Mouse (Mus musculus) liver, embryonic 14.5 days (tissue): ENCODE results near the gene Skp1a. TPM values are rescaled to one million over a fixed set of nuclear protein-coding genes. Genes with fewer than 3 reads are reported as not detected.
A peak's percentile ranks its signal among the peaks of the same experiment; 100 is the strongest.

Experiments used
- ATAC-seq: fragments of 200-750 bp; cut with Nextera tagmentation; 2 replicates; pipeline ENCODE4 v1.8.0; 2017; ENCODE audit warnings: moderate number of reproducible peaks, mild to moderate bottlenecking, moderate library complexity; ENCODE audit not compliant: insufficient read depth
- DNase-seq, 3 experiments: peaks; one replicate each; pipeline ENCODE4 v3.0.0-alpha.2; 2012 to 2013; ENCODE audit warnings: low read depth in 3 of 3, low spot score in 3 of 3
- H3K27ac ChIP-seq: fragments of 300-500 bp; sonication (generic); 2 replicates; pipeline ENCODE4 v1.5.1; 2014; ENCODE audit warnings: moderate library complexity, mild to moderate bottlenecking, control low read depth, inconsistent platforms
- H3K27me3 ChIP-seq: fragments of 300-500 bp; sonication (generic); 2 replicates; pipeline ENCODE4 v1.6.1; 2014; ENCODE audit warnings: mild to moderate bottlenecking, low read length, moderate library complexity; ENCODE audit not compliant: control insufficient read depth, insufficient read depth
- H3K36me3 ChIP-seq: fragments of 300-500 bp; sonication (generic); replicated peaks from 2 replicates; pipeline ENCODE4 v1.6.1; 2014; ENCODE audit warnings: low read depth; ENCODE audit not compliant: control insufficient read depth, insufficient read depth
- H3K4me1 ChIP-seq, 2 experiments: fragments of 200-500 bp in 1 of 2; fragments of 300-500 bp in 1 of 2; sonication (generic) in 1 of 2; replicated peaks; 2 replicates each; pipeline ENCODE4 v1.6.1; 2012 to 2014; ENCODE audit warnings: antibody characterized with exemption in 1 of 2, inconsistent platforms in 1 of 2, low read length in 1 of 2; ENCODE audit not compliant: control insufficient read depth in 2 of 2, insufficient read depth in 2 of 2
- H3K4me2 ChIP-seq: fragments of 300-500 bp; sonication (generic); 2 replicates; pipeline ENCODE4 v1.6.1; 2014; ENCODE audit warnings: low read depth, mild to moderate bottlenecking, control low read depth, moderate library complexity
- H3K4me3 ChIP-seq, 2 experiments: fragments of 200-500 bp in 1 of 2; fragments of 300-500 bp in 1 of 2; sonication (generic) in 1 of 2; 2 replicates each; pipeline ENCODE4 v1.5.1; 2012 to 2014; ENCODE audit warnings: low read depth in 2 of 2, low read length in 2 of 2, mild to moderate bottlenecking in 2 of 2, control low read depth in 1 of 2, inconsistent platforms in 1 of 2, moderate library complexity in 1 of 2; ENCODE audit not compliant: insufficient read depth in 1 of 2
- H3K9ac ChIP-seq: fragments of 300-500 bp; sonication (generic); replicated peaks from 2 replicates; pipeline ENCODE4 v1.6.1; 2014; ENCODE audit warnings: mild to moderate bottlenecking, control low read depth, moderate library complexity
- H3K9me3 ChIP-seq: fragments of 300-500 bp; sonication (generic); 2 replicates; pipeline ENCODE4 v1.6.1; 2016; ENCODE audit warnings: low read length, mixed read lengths; ENCODE audit not compliant: control insufficient read depth
- CTCF ChIP-seq: IDR thresholded peaks from 2 replicates; pipeline ENCODE4 v1.5.1; 2016; ENCODE audit warnings: antibody characterized with exemption, low read depth, control low read depth
- EP300 ChIP-seq: IDR thresholded peaks from 2 replicates; pipeline ENCODE4 v1.6.1; 2016; ENCODE audit warnings: antibody characterized with exemption, low read depth
- WGBS: fragments of 180-500 bp; shearing (Covaris S2); extraction: QIAGEN DNeasy Blood & Tissue Kit; methylation state at CpG from one replicate; pipeline ENCODE4 v1.1.7; 2014; ENCODE audit not compliant: insufficient replicate concordance; 5-methylcytosine and 5-hydroxymethylcytosine counted together
- polyA plus RNA-seq, 2 experiments: library from polyadenylated mRNA; depleted of rRNA in 1 of 2; stranded (reverse) in 1 of 2; unstranded in 1 of 2; fragments of >200 nt; fragmentation: Nextera tagmentation in 1 of 2; extraction: Ambion mirVana in 1 of 2; gene quantifications; 2 replicates each; pipeline versions ENCODE4 v1.2.1 to v1.2.3; 2012 to 2014

Skp1a gene
- polyA plus RNA-seq, 2 experiments, result 55.6 to 285 TPM

GRCm38 (mm10) chr11:52281568-52282328 is 50.0 kb downstream of the Skp1a start:
- ATAC-seq, result no peak
- no peak for DNase-seq
- Histone ChIP-seq H3K4me3 (no peak overlapping the region), H3K4me2 (peak overlapping the region; percentile 65; the same call in 1 of the 2 replicates), H3K36me3 (no peaks in the 10 kb centered on the region), H3K27me3 (peaks cover 42% of the 10 kb centered on the region), H3K9ac (no peak overlapping the region), H3K9me3 (no peaks in the 10 kb centered on the region), H3K4me1 (peaks cover 0 to 5% of the 10 kb centered on the region in 2 experiments; a peak in 2 of 4 replicates), H3K27ac (no peak overlapping the region)
- WGBS, result 44% methylated on average over 19 of the region's 19 CpGs
- TF ChIP-seq CTCF, result no peak
- no peak for TF ChIP-seq EP300

GRCm38 (mm10) chr11:52282420-52282773 is 50.6 kb downstream of the Skp1a start:
- Histone ChIP-seq H3K9me3 (no peaks in the 10 kb centered on the region), H3K36me3 (no peaks in the 10 kb centered on the region), H3K4me3 (peak overlapping the region; percentile 21 to 57), H3K9ac (no peak overlapping the region), H3K27ac (no peak overlapping the region), H3K4me1 (peaks cover 0 to 5% of the 10 kb centered on the region in 2 experiments; a peak in 2 of 4 replicates), H3K27me3 (peaks cover 42% of the 10 kb centered on the region), H3K4me2 (peak overlapping the region; percentile 65)
- 4% methylated on average over 19 of the region's 19 CpGs for WGBS
- TF ChIP-seq CTCF (no peak), EP300 (no peak)
- ATAC-seq, result no peak; the same call in 1 of the 2 replicates
- no peak for DNase-seq

DNA sequence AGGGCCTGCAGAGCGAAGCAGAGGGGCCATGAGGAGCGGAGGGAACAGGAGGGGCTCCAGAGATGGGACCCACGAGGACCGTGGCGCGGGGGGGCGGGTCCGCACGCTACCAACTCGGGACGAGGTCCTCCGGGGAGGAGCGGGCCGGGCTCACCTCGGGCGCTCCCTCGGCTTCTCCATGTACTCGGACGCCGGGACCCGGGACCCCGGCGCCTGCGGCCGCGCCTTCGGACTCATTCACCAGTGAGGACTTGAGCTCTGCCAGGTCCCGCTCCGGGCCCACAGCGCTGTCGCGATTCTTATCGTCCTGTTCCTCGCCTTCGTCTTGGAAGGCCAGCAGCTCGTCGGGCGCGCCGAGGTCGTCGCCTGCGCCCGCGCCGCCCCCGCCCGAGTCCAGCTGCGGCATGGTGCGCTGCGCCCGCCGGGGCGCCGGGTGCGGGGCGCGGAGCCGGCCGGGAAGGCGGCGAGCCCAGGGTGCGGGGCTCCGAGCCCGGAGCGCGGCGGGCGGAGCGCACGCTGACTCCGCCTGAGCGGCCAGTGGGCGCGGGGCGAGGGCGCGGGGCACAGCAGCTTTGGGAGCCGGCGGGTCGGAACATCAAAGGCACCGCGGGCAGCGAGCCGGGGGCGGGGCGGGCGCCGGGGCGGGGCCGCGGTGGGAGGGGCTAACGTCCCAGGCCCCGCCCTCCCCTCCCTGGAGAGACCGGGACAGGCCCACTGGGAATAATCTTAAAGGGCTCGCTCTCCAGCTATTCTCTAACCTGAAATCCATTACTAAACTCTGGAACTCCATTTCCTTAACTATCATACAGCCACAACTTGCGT is 51.2 kb downstream of the Skp1a start, which contains the start of gene Tcf7:
Gene Tcf7 (minus strand): TSS at position 241 of the 822 bp plus-strand sequence.
- peak; percentile 7 to 12 (median 11) for DNase-seq
- peaks cover 0 to 5% of the 10 kb centered on the region in 2 experiments; a peak in 2 of 4 replicates for H3K4me1 ChIP-seq
- WGBS, result 1% methylated on average over 83 of the region's 97 CpGs
- no peaks in the 10 kb centered on the region for H3K9me3 ChIP-seq
- peak within 1 kb of the TSS; percentile 65 for H3K4me2 ChIP-seq
- no peak within 1 kb of the TSS for H3K27ac ChIP-seq
- peak within 1 kb of the TSS; percentile 31 to 57 for H3K4me3 ChIP-seq
- peaks cover 42% of the 10 kb centered on the region for H3K27me3 ChIP-seq
- no peaks in the 10 kb centered on the region for H3K36me3 ChIP-seq
- ATAC-seq, result peak; percentile 73
- TF ChIP-seq EP300, result no peak
- no peak for TF ChIP-seq CTCF
- no peak within 1 kb of the TSS for H3K9ac ChIP-seq

DNA sequence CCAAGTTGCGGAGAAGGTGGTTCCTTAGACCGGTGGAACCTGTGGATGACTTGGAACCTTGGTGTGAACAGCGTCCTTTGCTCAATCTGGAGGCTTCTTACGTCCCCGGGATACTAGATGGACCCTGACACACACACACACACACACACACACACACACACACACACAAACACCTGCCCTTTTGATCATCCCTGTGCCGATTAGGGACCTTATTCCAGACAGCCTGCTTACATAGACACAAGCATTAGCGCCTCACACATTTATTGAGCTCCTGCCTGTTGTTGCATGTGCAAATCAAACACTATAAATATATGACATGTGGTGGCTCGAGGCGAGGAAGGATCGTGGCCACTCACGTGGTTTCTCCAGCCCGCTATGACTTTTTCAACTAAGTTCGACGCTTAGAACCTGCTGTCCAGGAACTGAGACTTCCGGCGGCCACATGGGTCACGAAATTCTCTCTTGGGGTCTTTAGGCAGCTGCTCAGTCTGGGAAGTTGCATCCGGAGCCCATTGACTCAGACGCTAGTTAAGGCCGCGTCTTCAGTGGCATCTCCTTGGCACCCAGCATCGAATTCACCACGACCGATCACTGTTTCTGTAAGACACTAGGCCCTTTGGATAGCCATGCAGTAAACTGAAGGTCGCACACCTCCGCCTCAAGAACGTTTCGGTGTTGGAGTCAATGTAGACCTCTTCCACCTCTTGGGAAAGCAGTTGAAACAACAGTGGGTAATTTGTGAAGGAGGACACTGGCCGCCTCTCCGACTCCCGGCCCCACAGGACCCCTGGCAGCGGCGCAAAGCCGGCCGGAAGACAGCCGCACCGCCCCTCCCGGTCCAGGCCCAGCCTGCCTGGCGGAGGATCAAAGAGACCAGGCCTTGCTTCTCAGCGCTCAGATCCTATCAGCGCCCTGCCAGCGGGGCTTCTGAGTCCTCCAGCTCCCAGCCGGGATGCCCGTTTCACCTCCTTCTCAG is 52.1 kb downstream of the Skp1a start:
- Histone ChIP-seq H3K9me3 (no peaks in the 10 kb centered on the region), H3K36me3 (no peaks in the 10 kb centered on the region), H3K27ac (no peak overlapping the region), H3K4me1 (peaks cover 0 to 5% of the 10 kb centered on the region in 2 experiments; a peak in 2 of 4 replicates), H3K4me3 (peak overlapping the region; percentile 31 to 57; a peak in 2 of 4 replicates), H3K27me3 (peaks cover 42% of the 10 kb centered on the region), H3K9ac (no peak overlapping the region), H3K4me2 (peak overlapping the region; percentile 65)
- TF ChIP-seq EP300 (no peak), CTCF (no peak)
- WGBS, result 9% methylated on average over 44 of the region's 44 CpGs
- ATAC-seq (peak; percentile 12; the same call in 1 of the 2 replicates), DNase-seq (no peak)
